ENCODE assay signal across 30 mouse cellular contexts in genomic region chr11:30844355-30844754, GRCm38 (mm10). TPM values are rescaled to one million over a fixed set of nuclear protein-coding genes. Genes with fewer than 3 reads are reported as not detected.
DNase-seq lines count a peak whose midpoint lies in the region; ATAC-seq lines count a peak whose summit lies in the region.
"Had no signal": no experiment of that assay in that cellular context is flagged by ENCODE, and none has a peak within 500 bp of the region (broad histone marks: within the 10 kb centered on the region; RNA-seq: fewer than 3 reads in every experiment).

No protein-coding gene starts in this region.

- 85% methylated on average over 1 of the region's 1 CpGs for WGBS in liver, embryonic 16.5 days (ENCODE audit: insufficient replicate concordance)

- no peaks in the 10 kb centered on the region for H3K9me3 ChIP-seq in liver, embryonic 16.5 days (replicated peaks; ENCODE audit: control insufficient read depth, low read length)
- H3K9me3 ChIP-seq: embryonic facial prominence, embryonic 13.5 days; heart, embryonic 15.5 days; limb, embryonic 12.5 days; midbrain, embryonic 10.5 days; midbrain, embryonic 15.5 days; neural tube, embryonic 15.5 days; stomach, embryonic 15.5 days had no signal

- peaks cover 3% of the 10 kb centered on the region for H3K36me3 ChIP-seq in liver, embryonic 16.5 days (ENCODE audit: control insufficient read depth, insufficient read depth)

- ATAC-seq in liver, embryonic 16.5 days (ENCODE audit: low read depth), result peak; percentile 30; the same call in 1 of the 2 replicates
- ATAC-seq: CD4-positive, CD25-positive, alpha-beta regulatory T cell, adult 4 months; forebrain, embryonic 16.5 days; hindbrain, embryonic 16.5 days; midbrain, embryonic 15.5 days had no signal

- no peak overlapping the region for H3K27ac ChIP-seq in liver, embryonic 16.5 days (ENCODE audit: low read length)
- H3K27ac ChIP-seq: embryonic facial prominence, embryonic 13.5 days; heart, embryonic 15.5 days; layer of hippocampus, adult 2 months; left cerebral cortex, adult 2 months; limb, embryonic 12.5 days; liver, embryonic 14.5 days; midbrain, embryonic 10.5 days; midbrain, embryonic 15.5 days; neural tube, embryonic 15.5 days; stomach, embryonic 15.5 days had no signal

- no peak overlapping the region for H3K9ac ChIP-seq in liver, embryonic 16.5 days (ENCODE audit: low read depth, low read length)
- H3K9ac ChIP-seq: embryonic facial prominence, embryonic 13.5 days; heart, embryonic 15.5 days; limb, embryonic 12.5 days; liver, embryonic 14.5 days; midbrain, embryonic 15.5 days; neural tube, embryonic 15.5 days; stomach, embryonic 15.5 days had no signal

- H3K4me2 ChIP-seq in liver, embryonic 16.5 days (ENCODE audit: low read depth, low read length), result no peak overlapping the region
- H3K4me2 ChIP-seq: embryonic facial prominence, embryonic 13.5 days; heart, embryonic 15.5 days; limb, embryonic 12.5 days; midbrain, embryonic 15.5 days; neural tube, embryonic 15.5 days; stomach, embryonic 15.5 days had no signal

- DNase-seq in adrenal gland, adult 8-10 months, result peak; percentile 10
- no peak for DNase-seq in adrenal gland, adult 18-20 months (ENCODE audit: low spot score in 2 of 2)
- no peak for DNase-seq in liver
- DNase-seq in 3T3-L1 (ENCODE audit: low read depth, low spot score), result peak; percentile 63
- DNase-seq in adrenal gland, postnatal 25 days, result peak; percentile 8
- no peak for DNase-seq in kidney, adult 11 months
- DNase-seq in thymus, adult 18-20 months, result no peak
- DNase-seq: cerebellum, adult 18-20 months; gastrocnemius, postnatal 10 days; kidney, adult 2 months; kidney, postnatal 36 days; retina, postnatal 1 day; right cerebral cortex, postnatal 14 days; thymus, postnatal 14 days had no signal

- H3K4me1 ChIP-seq in liver, embryonic 16.5 days (ENCODE audit: control insufficient read depth, low read depth, low read length), result no peaks in the 10 kb centered on the region
- H3K4me1 ChIP-seq: embryonic facial prominence, embryonic 13.5 days; heart, embryonic 15.5 days; limb, embryonic 12.5 days; midbrain, embryonic 10.5 days; midbrain, embryonic 15.5 days; neural tube, embryonic 15.5 days; stomach, embryonic 15.5 days had no signal

- no peaks in the 10 kb centered on the region for H3K27me3 ChIP-seq in liver, embryonic 16.5 days (ENCODE audit: control insufficient read depth, insufficient read depth, low read depth, low read length)
- H3K27me3 ChIP-seq: embryonic facial prominence, embryonic 13.5 days; heart, embryonic 15.5 days; limb, embryonic 12.5 days; midbrain, embryonic 15.5 days; neural tube, embryonic 15.5 days; stomach, embryonic 15.5 days had no signal

- no peak overlapping the region for H3K4me3 ChIP-seq in liver, embryonic 16.5 days (ENCODE audit: low read depth, low read length)
- H3K4me3 ChIP-seq: embryonic facial prominence, embryonic 13.5 days; heart, embryonic 15.5 days; layer of hippocampus, adult 2 months; left cerebral cortex, adult 2 months; limb, embryonic 12.5 days; midbrain, embryonic 10.5 days; midbrain, embryonic 15.5 days; neural tube, embryonic 15.5 days; stomach, embryonic 15.5 days had no signal

RNA-seq across cellular contexts. Expression of gene Gpr75, which starts 40.8 kb away (rescaled TPM):
- total RNA-seq in adrenal gland, adult 8-10 months (2022), result 1 to 10 TPM; 1.5 to 3.3 (median 2.3) TPM
- 1 to 10 TPM; 1.2 to 2.1 TPM for total RNA-seq in adrenal gland, adult 18-20 months (2021)
- polyA plus RNA-seq in liver, embryonic 16.5 days (2015; fragmentation: Nextera tagmentation; extraction: Ambion mirVana), result 0.04 TPM in 1 of 2 replicates, not detected in the other
- total RNA-seq in adrenal gland, postnatal 25 days (2021), result 1.5 and 2.1 TPM in 2 replicates
- total RNA-seq: common myeloid progenitor, adult 5-6 weeks; granulocyte monocyte progenitor cell, adult 5-6 weeks had no signal
- polyA plus RNA-seq: CD4-positive, CD25-positive, alpha-beta regulatory T cell, adult 4 months had no signal

RNA-seq across cellular contexts. Expression of gene Asb3, which starts 40.9 kb away (rescaled TPM):
- 10 to 100 TPM; 16.8 to 20.2 (median 18.4) TPM for total RNA-seq in adrenal gland, adult 8-10 months (2022)
- total RNA-seq in adrenal gland, adult 18-20 months (2021), result 10 to 100 TPM; 10.6 to 11.2 TPM
- polyA plus RNA-seq in liver, embryonic 16.5 days (2015; fragmentation: Nextera tagmentation; extraction: Ambion mirVana), result 11.2 and 12.0 TPM in 2 replicates
- 13.1 and 15.9 TPM in 2 replicates for total RNA-seq in adrenal gland, postnatal 25 days (2021)

Comparison
In these comparisons a context has a peak if more than half of its experiments do, and no peak if none do; other contexts are left out.
1. DNase-seq: peak in adrenal gland, adult 8-10 months (single experiment), 3T3-L1 (single experiment) and adrenal gland, postnatal 25 days (single experiment); none in adrenal gland, adult 18-20 months (0 of 2), liver (single experiment), kidney, adult 11 months (single experiment) and thymus, adult 18-20 months (0 of 2).